Mouse (Mus musculus) macrophage (primary cell): ENCODE measurements around the gene Ncoa5. TPM values are rescaled to one million over a fixed set of nuclear protein-coding genes. Genes with fewer than 3 reads are reported as not detected.

ENCODE experiments used
- H3K27ac ChIP-seq: fragments of 350-480 bp; formaldehyde crosslinking; 2 replicates; pipeline ENCODE4 v1.9.0; 2021
- H3K36me3 ChIP-seq: fragments of 350-480 bp; formaldehyde crosslinking; 2 replicates; pipeline ENCODE4 v1.9.0; 2021; ENCODE audit errors: inconsistent target
- H3K4me3 ChIP-seq: fragments of 350-480 bp; formaldehyde crosslinking; 2 replicates; pipeline ENCODE4 v1.9.0; 2021; ENCODE audit errors: inconsistent target
- H3K79me2 ChIP-seq: fragments of 350-480 bp; formaldehyde crosslinking; 2 replicates; pipeline ENCODE4 v1.9.0; 2021; ENCODE audit errors: inconsistent target
- WGBS: methylation state at CpG from one replicate; pipeline ENCODE4 v1.1.7; 2026; ENCODE audit warnings: inconsistent platforms; ENCODE audit not compliant: missing documents; 5-methylcytosine and 5-hydroxymethylcytosine counted together
- polyA plus RNA-seq: library from polyadenylated mRNA; stranded (reverse); fragments of 250-400 nt; gene quantifications from 3 replicates; pipeline ENCODE4 v1.2.4, GENCODE M21; 2018; ENCODE audit warnings: inconsistent platforms

Gene Ncoa5
- polyA plus RNA-seq, 1 experiment from 2014 or later: 27.6 TPM

DNA sequence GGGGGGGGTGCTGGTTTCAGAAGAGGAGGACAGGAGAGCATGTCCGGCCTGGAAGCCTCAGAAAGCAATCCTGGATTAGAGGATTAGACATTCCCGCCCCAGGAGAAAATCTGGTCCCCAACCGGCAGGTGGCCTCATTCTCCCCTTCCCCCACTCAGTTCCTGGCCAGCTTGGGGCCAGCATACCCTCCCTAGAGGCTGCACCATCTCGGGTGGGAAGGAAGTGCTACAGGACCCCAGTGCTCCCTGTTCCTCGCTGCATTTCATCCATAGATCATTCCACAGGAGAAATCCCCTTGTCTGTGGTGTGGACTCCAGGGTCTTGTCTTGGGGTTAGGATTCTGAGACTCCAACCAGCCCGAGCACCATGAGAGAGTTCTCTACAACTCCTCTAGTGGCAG, 67.5 kb downstream of the Ncoa5 start:
- Histone ChIP-seq H3K79me2 (no peaks in the 10 kb centered on the region), H3K36me3 (no peaks in the 10 kb centered on the region), H3K4me3 (no peak overlapping the region), H3K27ac (no peak overlapping the region)
- 14% methylated on average over 5 of the region's 6 CpGs for WGBS

DNA sequence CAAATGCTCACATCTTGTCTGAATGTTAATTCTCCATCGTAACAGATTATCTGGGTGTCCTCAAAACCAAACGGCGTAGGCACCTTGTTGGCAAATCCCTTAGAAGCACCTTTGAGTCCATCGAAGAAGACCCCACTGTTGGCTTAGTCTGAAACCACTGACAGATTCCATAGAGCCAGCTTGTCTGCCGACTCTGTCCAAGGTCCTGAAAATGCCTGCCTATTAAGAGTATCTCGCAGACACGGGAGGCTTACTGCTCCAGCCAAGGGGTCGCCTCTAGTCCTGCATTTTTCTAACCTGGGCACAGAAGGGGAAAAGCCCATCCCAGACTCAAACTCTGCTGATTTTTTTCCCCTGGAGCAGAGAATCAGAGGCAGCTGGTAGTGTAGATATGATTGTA, 68.3 kb downstream of the Ncoa5 start:
- H3K27ac ChIP-seq: no peak overlapping the region
- H3K36me3 ChIP-seq: no peaks in the 10 kb centered on the region
- no peak overlapping the region for H3K4me3 ChIP-seq
- WGBS: 27% methylated on average over 8 of the region's 8 CpGs
- no peaks in the 10 kb centered on the region for H3K79me2 ChIP-seq

DNA sequence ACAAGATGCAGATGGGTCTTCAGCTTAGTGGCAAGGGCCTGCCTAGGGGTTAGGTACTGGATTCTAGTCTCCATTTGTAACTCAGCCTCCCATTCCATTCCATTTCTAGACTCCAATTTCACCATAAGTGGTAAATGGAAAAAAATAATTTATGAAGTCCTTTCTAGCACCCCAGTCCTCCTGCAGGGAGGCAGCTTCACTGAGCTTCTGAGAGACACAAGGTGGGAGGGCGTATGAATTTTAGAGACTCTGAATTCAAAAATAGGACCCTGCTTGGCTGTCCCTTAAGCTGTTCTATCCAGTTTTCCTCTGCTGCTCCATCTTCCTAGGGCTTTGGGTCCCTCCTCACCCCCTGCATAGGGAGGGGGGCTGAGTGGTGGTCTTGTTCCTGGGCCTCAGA, 69.7 kb downstream of the Ncoa5 start:
- Histone ChIP-seq H3K27ac (no peak overlapping the region), H3K36me3 (no peaks in the 10 kb centered on the region), H3K4me3 (no peak overlapping the region), H3K79me2 (no peaks in the 10 kb centered on the region)
- 100% methylated on average over 1 of the region's 1 CpGs for WGBS

DNA sequence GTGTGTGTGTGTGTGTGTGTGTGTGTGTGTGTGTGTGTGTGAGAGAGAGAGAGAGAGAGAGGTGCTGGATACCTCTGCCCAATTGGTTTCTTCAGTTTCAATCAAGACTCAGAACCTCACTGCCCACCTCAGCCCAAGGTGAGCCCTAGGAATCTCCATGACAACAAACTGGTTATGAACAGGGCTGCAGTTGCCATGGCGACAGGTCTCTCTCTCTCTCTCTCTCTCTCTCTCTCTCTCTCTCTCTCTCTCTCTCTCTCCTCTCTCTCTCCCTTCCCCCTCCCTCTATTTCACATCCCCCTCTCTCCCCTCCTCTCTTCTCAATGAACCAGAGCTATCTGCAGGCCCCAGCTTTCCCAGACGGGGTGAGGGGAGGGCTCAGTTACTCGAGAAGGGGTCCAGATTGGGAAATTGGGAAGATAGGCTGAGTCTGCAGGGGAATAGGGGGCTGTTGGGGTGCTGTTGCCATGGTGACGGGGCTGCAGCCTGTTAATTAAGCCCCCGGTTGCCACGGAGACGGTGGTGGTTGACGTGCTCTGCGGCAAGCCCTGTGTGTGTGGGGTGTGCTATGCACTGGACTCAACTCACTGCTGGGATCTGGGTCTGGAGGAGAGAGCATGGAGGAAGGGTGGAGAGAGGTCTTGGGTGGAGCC, 70.3 kb downstream of the Ncoa5 start:
- Histone ChIP-seq H3K79me2 (no peaks in the 10 kb centered on the region), H3K4me3 (no peak overlapping the region), H3K27ac (no peak overlapping the region), H3K36me3 (no peaks in the 10 kb centered on the region)
- 87% methylated on average over 7 of the region's 9 CpGs for WGBS

DNA sequence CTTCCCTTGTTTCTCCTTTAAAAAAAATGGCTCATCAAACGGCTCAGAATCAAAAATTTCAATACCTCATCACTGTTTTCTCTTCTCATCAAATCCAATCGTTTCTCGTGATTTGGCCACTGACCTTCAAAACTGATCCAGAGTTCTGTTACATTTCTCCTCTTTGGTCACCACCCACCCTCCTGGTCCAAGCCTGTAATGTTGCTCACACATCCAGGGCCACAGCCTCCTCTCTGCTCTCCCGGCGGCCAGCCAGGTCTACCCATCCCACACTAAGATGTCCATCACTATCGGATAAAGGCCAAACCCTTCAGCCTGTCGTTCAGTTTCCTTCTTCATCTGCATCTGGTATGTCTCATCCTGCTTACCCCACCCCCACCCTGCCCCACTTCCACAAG, 72.5 kb downstream of the Ncoa5 start:
- Histone ChIP-seq H3K36me3 (no peaks in the 10 kb centered on the region), H3K27ac (no peak overlapping the region), H3K79me2 (no peaks in the 10 kb centered on the region), H3K4me3 (no peak overlapping the region)
- WGBS: 60% methylated on average over 7 of the region's 7 CpGs

DNA sequence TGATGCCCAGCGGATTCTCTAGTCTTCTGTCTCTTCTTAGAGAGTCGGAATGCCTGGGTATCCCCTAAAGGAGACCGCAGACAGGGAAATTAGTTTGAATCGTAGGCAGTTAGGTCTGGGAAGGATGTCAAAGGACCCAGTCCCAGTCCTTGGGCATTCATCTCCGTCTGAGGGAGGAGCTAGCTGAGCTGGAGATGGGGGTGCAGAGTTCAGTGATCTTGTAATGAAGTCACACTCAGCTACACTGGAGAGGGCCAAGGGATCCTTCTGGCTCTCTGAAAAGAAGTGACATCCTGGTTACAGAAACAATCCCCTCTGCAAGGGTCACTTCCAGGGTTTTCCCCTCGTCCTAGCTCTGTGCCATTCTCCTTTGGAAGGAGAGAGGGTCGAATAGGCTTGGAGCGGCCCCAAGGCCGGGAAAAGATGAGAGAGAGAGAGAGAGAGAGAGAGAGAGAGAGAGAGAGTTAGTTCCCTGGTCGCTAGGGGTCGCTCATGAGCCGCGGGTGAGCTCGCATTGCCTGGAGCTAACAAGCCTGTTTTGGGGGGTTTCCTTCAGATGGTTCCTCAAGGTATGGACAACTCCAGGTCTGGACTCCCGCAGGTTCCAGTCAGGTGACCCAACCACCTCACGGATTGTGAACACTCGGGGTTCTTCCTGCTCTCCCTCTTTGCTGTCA, 73.0 kb downstream of the Ncoa5 start:
- WGBS: 17% methylated on average over 17 of the region's 17 CpGs
- Histone ChIP-seq H3K4me3 (no peak overlapping the region), H3K79me2 (no peaks in the 10 kb centered on the region), H3K27ac (no peak overlapping the region), H3K36me3 (no peaks in the 10 kb centered on the region)

DNA sequence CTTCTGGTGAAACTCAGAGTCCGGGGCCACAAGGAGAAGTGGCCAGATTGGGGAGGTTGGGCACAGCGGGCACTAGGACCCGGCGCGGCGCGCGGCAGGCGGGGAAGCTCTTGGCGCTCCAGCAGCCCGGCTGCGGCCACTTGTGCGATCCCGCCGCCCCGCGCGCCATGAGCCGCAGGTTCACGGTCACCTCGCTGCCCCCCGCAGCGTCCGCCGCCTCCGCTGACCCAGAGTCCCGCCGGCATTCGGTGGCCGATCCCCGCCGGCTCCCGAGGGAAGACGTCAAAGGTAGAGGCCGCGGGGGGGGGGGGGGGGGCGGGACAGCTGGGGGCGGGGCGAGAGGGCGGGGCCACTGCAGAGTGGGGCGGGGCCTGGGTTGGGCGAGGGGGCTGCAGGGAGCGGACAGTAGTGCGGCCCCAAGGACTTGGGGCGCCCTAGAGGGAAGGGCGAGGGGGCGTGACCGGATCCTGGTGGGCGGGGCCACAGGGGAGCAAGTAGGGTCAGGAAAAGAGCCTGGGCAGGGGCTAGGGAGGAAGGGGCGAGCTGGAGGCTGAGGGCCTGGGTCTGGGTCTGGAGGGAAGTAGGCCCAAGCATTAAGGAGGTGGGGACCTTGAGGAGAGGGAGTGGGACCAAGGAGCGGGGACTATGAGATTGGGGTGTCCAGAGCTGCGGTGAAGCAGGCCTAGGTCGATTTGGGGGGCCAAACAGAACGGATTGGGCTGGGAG, 73.8 kb downstream of the Ncoa5 start, which contains the start of gene Slc12a5:
Gene Slc12a5 (plus strand): TSS at position 87 of the 726 bp plus-strand sequence.
- H3K27ac ChIP-seq: no peak within 1 kb of the TSS
- no peaks in the 10 kb centered on the region for H3K36me3 ChIP-seq
- H3K79me2 ChIP-seq: no peaks in the 10 kb centered on the region
- H3K4me3 ChIP-seq: no peak within 1 kb of the TSS
- 6% methylated on average over 24 of the region's 54 CpGs for WGBS

DNA sequence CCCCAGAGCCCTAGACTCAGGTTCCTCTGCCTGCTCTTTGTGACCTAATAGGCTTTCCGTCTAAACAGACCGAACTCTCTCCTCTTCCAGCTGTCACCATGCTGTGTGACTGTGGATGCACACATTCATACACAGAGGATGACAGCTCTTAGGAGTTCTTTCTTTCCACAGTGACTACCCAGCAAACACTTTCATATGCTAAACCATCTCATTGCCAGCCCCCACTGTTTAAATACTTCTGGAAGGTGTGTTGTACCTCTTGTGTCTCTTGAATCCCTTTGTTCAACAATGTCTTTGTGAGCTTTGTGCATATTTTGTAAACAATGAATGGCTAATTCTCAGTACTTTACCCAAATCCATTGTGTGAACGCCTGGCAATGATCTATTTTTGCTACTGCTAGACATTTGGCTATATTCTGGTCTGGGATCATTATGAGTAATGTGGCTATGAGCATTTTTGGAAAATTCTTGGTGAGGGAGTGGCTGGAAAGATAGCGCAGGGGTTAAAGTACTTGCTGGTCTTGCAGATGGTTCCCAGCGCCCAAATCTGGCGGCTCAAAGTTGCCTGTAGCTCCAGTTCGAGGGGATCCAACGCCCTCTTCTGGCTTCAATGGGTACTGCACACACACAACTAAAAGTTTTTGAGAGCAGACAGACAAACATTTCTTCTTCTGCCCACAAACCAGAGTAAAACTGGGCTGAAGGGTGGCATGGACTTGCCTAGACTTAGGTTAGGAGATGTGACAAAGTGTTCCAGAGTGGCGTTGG, 76.9 kb downstream of the Ncoa5 start:
- Histone ChIP-seq H3K27ac (no peak overlapping the region), H3K4me3 (no peak overlapping the region), H3K36me3 (no peaks in the 10 kb centered on the region), H3K79me2 (no peaks in the 10 kb centered on the region)
- WGBS: 81% methylated on average over 9 of the region's 9 CpGs

DNA sequence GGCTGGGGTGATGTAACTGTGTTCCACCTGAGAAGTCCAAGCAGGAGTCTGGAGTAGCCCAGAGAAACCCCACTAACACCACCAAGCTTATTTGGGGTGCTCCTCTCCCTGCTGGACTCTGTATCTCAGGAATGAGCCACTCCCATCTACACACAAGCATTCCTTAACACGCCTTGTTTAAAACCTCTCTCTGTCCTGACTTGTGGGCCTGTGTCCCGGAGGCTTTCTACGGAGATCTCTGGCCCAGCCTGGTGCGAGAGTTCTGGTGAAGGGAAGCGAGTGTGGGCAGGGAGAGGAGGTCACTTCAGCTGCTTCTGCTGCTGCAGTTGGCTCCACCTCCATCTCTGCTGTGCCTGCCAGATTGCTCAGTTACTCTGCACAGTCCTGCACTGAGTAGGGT, 78.5 kb downstream of the Ncoa5 start:
- no peaks in the 10 kb centered on the region for H3K79me2 ChIP-seq
- H3K36me3 ChIP-seq: no peaks in the 10 kb centered on the region
- H3K27ac ChIP-seq: no peak overlapping the region
- WGBS: 75% methylated on average over 5 of the region's 5 CpGs
- no peak overlapping the region for H3K4me3 ChIP-seq

DNA sequence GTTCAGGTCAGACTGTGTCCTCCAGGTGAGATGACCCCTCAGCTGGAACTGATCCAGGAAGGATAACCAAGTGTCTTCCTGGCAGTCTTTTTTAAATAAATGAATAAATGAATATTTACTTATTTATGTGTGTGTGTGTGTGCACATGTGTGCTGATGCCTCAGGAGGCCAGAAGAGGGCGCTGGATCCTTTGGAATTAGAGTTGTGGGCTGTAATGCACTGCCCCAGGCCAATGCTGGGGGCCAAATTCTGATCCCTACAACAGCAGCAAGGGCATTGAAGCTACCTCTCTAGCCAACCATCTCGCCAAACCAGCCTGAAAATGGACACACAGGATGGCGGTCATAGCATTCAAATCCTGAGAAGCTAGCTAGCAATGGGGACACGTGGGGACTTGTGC, 78.9 kb downstream of the Ncoa5 start:
- H3K79me2 ChIP-seq: no peaks in the 10 kb centered on the region
- no peak overlapping the region for H3K4me3 ChIP-seq
- no peak overlapping the region for H3K27ac ChIP-seq
- no peaks in the 10 kb centered on the region for H3K36me3 ChIP-seq
- 74% methylated on average over 4 of the region's 4 CpGs for WGBS

DNA sequence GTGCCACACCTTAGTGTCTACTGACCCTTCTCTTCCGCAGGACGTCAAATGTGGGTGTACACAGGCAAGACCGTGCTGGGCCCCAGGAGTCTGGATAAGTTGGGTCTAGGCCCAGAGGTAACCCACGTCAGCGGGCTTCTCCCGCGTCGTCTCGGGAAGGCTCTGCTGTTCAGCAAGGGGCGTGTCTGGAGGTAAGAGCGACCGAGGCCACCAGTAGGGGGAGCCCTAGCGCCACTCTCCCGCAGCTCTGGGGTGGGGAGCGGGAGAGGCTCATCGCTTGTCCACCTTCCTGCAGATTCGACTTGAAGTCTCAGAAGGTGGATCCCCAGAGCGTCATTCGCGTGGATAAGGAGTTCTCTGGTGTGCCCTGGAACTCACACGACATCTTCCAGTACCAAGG, 81.4 kb downstream of the Ncoa5 start:
- Histone ChIP-seq H3K27ac (no peak overlapping the region), H3K79me2 (no peaks in the 10 kb centered on the region), H3K36me3 (no peaks in the 10 kb centered on the region), H3K4me3 (no peak overlapping the region)
- WGBS: 2% methylated on average over 20 of the region's 21 CpGs

DNA sequence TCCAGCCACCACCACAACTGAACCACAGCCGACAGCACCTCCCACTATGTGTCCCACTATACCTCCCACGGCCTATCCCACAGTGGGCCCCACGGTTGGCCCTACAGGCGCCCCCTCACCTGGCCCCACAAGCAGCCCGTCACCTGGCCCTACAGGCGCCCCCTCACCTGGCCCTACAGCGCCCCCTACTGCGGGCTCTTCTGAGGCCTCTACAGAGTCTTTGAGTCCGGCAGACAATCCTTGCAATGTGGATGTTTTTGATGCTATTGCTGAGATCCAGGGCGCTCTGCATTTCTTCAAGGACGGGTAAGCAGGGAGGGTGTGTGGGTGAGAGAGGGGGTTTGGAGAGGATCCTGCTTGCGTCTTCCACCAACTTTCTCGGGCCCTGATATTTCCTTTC, 82.2 kb downstream of the Ncoa5 start:
- H3K27ac ChIP-seq: no peak overlapping the region
- H3K79me2 ChIP-seq: no peaks in the 10 kb centered on the region
- H3K4me3 ChIP-seq: no peak overlapping the region
- no peaks in the 10 kb centered on the region for H3K36me3 ChIP-seq
- 29% methylated on average over 11 of the region's 13 CpGs for WGBS

DNA sequence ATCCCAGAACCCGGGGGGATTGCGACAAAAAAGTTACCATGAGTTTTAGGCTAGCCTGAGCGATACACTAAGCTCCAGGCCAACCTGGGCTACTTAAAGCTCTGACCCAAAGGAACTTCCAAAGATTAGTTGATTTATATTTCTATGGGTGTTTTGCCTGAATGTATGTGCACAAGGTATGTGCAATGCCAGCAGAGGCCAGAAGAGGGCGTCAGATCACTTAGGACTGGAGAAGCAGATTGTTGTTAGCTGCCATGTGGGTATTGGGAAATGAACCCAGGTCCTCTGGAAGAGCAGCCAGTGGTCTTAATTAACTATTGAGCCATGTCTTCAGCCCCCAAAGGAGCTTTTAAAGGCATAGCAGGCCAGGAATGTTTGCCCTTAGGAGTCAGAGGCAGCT, 82.9 kb downstream of the Ncoa5 start:
- 82% methylated on average over 4 of the region's 4 CpGs for WGBS
- H3K4me3 ChIP-seq: no peak overlapping the region
- H3K27ac ChIP-seq: no peak overlapping the region
- no peaks in the 10 kb centered on the region for H3K36me3 ChIP-seq
- no peaks in the 10 kb centered on the region for H3K79me2 ChIP-seq

DNA sequence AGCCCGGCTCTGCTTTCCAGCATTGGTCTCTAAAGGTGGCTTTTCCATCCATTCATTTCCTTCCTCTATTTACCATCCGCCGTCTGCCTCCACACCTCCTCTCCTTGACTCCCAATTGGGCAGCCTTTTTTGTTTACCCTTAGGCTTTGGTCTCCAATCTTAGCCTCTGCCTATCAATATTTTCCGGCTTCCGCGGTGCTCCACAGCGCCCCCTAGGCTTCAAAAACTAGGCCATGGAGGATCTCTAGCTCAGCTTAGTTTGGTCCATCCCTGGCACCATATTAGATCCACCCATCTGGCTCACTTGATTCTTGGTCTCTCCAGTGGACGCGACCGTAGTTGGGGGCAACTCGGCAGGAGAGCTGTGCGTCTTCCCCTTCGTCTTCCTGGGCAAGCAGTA, 84.2 kb downstream of the Ncoa5 start:
- Histone ChIP-seq H3K27ac (no peak overlapping the region), H3K36me3 (no peaks in the 10 kb centered on the region), H3K79me2 (no peaks in the 10 kb centered on the region), H3K4me3 (no peak overlapping the region)
- 33% methylated on average over 13 of the region's 13 CpGs for WGBS
